Mouse (Mus musculus) kidney, adult 9 months (tissue): ENCODE measurements around the gene Galnt12.
A peak's percentile ranks its signal among the peaks of the same experiment; 100 is the strongest.
"Not testable (repeated sequence)": the region's sequence is repeated elsewhere in the genome, so short reads cannot be mapped to it uniquely, and the experiment has no call there.

ENCODE experiments used
- DNase-seq: peaks from one replicate; pipeline ENCODE4 v3.0.0; 2022

Galnt12 gene

GRCm38 (mm10) chr4:47091493-47092386 lies at the start of gene Galnt12:
Gene Galnt12 (plus strand): TSS chr4:47091909.
- DNase-seq = no peak

GRCm38 (mm10) chr4:47043866-47044265 lies 47.8 kb upstream of the Galnt12 start:
- DNase-seq = peak; percentile 55

DNA sequence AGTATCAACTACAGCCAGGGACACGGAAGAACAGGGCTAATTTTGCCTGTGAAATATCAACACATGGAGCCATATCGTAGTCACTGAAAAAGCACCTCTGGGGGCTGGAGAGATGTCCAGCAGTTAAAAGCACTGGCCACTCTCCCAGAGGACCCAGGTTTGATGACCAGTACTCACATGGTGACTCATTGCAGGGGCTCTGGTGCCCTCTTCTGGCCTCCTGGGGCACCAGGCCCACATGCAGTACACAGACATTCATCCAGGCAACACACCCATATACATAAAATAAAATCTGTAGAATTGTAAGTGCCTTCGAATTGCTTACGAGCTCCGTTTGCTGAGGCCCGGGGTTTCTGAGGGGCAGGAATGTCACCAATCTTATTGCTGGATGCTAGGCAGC lies 44.7 kb upstream of the Galnt12 start:
- peak; percentile 48 for DNase-seq

GRCm38 (mm10) chr4:47047765-47048164 lies 43.9 kb upstream of the Galnt12 start:
- DNase-seq = peak; percentile 52

DNA sequence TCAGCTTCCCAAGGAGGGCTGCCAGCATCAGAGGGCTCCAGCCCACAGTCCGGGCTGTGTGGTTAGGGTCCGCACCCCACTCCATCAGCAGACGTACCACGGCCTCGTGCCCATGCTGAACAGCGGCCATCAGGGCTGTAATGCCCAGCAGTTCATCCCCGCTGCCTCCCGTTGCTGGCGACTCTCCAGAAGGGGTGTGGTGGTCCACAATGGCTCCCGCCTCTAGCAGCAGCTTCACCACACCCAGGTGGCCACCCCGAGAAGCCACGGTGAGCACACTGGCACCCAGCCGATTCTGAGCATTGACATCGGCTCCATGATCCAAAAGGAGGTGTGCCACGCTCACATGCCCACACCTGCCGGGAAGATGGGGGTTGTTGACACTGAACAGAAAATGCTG lies 42.5 kb upstream of the Galnt12 start:
- peak; percentile 35 for DNase-seq

GRCm38 (mm10) chr4:47050167-47050566 lies 41.5 kb upstream of the Galnt12 start:
- DNase-seq = peak; percentile 94

GRCm38 (mm10) chr4:47050642-47051381 lies 40.9 kb upstream of the Galnt12 start:
- peak; percentile 91 for DNase-seq

- DNase-seq = peak; percentile 46
Observed at GRCm38 (mm10) chr4:47051905-47052304, 39.8 kb upstream of the Galnt12 start.

DNA sequence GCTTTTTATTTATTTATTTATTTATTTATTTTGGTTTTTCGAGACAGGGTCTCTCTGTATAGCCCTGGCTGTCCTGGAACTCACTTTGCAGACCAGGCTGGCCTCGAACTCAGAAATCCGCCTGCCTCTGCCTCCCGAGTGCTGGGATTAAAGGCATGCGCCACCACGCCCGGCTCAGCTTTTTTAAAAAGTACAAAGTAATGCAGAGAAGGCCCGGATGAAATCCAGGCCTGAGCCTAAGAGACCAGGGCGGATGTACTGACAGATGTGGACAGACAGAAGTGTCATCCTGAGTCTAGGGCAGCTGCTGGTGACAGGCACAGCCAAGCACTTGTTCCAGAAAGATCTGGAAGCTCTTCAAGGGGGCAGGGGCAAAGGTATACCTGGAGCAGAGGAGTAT lies 36.5 kb upstream of the Galnt12 start:
- not testable (repeated sequence) for DNase-seq

DNA sequence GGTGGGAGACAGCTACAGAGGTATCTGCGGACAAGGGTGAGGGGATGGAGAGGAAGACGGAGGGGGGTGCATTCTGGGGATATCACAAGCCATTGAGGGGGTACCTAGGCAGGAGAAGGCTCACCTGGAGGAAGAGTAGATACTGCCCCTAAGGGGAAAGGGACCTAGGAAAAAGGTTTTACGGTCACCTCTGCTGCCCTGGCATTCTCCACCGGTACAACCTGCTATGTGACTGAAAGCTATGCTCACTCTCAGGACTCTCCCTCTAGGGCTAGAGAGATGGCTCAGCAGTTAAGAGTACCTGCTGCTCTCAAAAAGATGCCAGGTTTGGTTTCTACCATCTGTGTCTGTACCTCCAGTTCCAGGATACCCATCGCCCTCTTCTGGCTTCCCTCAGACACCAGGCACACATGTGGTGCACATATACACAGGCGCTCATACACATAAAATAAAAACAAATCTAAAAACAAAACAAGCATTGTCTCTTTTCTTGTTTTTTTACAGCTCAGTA lies 36.1 kb upstream of the Galnt12 start:
- no peak for DNase-seq

- DNase-seq = peak; percentile 82
Observed at GRCm38 (mm10) chr4:47056791-47057509, 34.8 kb upstream of the Galnt12 start, which contains the start of gene Anks6. Gene Anks6 (minus strand): TSS chr4:47057427.

DNA sequence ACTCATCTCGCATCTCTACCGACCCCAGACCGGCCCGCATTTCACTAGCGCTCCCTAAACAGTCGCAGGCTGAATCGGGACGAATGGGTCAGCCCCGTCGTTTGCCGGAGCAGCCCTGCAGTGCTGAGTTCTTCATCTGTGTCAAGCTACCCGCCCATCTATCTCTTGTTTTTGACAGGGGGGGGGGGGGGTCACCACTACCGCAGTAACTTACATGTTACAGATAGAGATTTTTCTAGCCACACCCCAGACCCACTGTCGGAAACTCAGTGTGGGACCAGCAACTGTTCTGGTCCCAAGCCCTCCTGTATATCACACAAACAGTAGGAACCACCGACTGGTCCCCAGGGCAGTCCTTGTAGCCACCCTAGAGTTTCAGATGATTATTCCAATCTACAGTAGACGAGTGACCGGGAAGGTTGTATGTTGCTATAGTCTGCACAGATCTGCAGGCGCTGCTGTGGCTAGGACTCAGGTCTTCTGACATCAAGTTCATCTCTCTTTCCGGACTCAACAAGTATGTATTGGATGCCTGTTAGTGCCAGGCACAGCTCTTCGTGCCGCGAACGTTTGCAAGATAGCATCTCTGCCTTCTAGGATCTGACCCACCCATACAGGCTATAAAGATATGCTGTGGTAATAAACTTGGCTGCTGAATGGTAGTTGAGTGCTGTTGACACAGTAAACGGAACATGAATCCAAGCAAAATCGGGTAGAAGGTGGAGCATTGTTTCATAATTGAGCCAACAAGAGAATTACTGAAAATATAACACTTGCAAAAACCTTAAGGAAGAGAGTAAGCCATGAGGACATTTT lies 34.0 kb upstream of the Galnt12 start:
- DNase-seq = no peak

GRCm38 (mm10) chr4:47060900-47061299 lies 30.8 kb upstream of the Galnt12 start:
- peak; percentile 61 for DNase-seq

DNA sequence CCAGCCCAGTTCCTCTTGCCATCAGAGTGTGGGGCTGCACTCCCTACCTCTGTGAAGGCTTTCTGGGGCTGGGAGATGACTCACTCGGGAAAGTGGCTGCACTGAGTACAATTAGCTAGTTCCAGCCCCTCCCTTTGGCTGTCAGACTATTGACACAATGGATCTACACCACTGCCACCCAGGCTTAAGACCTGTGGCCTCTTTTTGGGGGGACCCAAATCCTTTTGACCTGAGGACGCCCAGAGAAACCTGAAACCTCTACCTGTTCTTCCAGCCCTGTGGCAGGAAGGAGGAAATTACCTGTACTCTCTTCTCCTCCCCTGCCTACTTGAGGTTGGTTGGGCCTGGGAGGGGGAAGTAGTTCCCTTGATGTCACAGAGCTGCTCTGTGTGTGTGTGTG lies 16.7 kb upstream of the Galnt12 start:
- DNase-seq = no peak

DNA sequence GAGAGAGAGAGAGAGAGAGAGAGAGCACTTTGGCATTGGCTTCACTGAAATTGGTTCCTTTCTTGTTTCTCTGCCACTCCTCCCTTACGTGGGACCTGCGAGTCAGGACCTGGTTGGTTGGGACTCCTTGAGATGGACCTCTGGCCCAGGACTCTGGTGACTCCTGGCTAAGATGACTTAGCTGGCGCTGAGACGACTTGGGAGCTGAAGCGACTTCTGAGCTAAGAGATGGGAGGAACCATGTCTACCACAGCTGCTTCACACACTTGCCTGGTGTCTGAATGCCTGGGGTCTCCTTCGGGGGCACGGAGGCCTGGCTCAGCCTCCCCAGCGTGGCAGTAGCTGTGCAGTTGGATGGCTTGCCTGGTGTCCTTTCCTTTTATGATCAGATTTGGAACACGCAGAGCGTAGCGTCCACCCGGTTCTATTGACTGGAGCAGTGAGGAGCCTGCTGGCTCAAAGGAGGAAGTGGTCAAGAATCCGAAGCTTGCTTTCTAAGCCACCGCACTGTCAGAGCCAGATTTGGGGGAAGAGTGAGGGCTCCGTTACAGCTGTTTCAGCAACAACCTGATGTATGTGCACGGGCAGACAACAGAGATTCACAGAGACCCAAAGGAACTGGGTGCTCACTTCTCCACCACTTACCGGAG lies 11.6 kb upstream of the Galnt12 start:
- DNase-seq = no peak

DNA sequence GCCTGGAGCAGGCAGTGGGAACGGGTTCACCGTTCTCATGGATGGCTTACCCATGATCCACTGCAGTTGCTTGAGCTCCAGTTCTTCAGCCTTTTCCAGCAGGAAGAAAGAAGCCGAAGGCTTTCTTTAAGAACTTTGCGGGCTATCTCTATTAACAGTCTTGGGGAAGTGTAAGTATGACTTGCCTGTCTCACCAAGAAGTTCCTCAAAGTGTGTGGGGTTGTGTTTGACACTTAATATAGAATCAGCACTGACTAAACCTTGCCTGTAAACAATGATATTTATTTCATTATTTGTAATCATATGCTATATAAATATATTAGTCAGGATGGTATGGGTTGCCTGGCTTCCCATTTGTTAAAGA lies 11.1 kb upstream of the Galnt12 start:
- no peak for DNase-seq

- no peak for DNase-seq
Observed at GRCm38 (mm10) chr4:47083824-47084223, 7.9 kb upstream of the Galnt12 start.

DNA sequence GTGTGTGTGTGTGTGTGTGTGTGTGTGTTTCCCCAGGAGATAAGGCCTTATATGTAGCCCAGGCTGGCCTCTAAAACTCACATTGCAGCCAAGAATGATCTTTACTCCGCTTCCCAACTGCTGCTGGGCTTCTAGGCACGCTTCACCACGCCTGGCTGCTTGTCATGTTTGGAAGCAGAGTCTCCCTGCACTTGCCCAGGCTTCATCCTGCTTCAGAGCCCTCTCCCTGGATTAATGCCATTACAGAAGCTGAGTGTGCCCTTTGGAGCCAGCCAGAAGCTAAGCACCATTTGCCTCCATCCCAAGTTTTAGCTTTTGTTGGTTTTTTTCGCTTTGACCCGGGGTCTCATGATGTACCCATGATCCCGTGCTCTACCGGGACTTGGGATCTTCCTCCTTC lies 3.0 kb upstream of the Galnt12 start:
- DNase-seq = peak; percentile 49

DNA sequence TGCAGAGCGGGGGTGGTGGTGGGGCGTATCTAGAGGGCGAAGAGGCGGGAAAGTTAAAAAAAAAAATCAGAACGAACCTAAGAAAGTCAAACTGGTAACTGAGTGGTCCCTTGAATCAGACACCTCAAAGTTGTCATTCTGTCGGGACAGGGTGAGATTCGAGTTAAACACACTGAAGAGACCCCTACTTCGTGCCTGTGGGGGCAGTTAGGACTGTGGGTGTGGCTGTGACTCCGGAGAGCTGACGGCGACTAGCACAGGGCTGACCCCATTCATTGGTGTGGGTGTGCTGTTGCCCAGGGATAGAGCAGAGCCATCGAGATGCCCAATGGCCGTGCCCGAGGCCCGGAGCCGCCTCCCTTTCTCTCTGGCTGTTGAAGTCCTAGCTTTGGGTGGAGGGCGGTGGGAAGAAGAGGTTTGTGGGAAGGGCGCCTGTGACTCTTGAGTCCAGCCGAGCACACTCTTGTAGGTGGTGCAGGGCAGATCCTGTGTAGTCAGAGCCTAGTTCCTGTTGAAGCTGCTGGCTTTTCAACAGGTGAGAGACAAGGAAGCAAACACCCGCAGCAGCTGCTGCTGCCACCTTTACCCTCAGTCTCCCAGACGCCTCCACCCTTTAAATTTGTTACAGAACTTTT lies 795 bp downstream of the Galnt12 start:
- no peak for DNase-seq

- DNase-seq = no peak
Observed at GRCm38 (mm10) chr4:47093161-47093560, 1.5 kb downstream of the Galnt12 start.

DNA sequence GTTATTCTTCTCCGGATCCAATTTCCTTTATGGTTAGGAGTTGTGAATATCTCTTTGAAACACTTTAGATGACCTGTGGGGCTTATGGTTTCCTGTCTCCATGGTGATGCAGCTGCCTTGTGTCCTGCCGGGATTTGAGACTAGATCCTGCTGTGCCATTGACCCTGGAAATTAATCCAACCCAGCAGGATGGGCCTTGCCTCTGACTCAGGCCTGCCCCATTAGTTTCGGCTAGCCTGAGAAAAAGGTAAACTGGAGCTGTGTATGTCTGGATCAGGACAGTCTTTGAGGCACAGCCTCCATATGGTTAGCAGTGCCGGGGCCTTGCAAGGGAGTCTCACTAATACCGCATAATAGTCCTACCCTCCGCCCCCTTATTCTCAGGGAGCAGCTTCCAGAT lies 1.9 kb downstream of the Galnt12 start:
- no peak for DNase-seq
